Mouse (Mus musculus) intestine, embryonic 14.5 days (tissue): ENCODE data around the gene Apex1. TPM values are rescaled to one million over a fixed set of nuclear protein-coding genes. Genes with fewer than 3 reads are reported as not detected.

Source experiments
- ATAC-seq: fragments of 200-750 bp; cut with Nextera tagmentation; replicated peaks from 2 replicates; pipeline ENCODE4 v1.8.0; 2017; ENCODE audit warnings: low read depth, moderate number of reproducible peaks, moderate TSS enrichment, moderate library complexity; ENCODE audit not compliant: low FRiP score, low TSS enrichment
- DNase-seq: peaks from one replicate; pipeline ENCODE4 v3.0.0-alpha.2; 2018; ENCODE audit warnings: low spot score
- H3K27ac ChIP-seq: fragments of 300-500 bp; sonication (generic); 2 replicates; pipeline ENCODE4 v1.5.1; 2014; ENCODE audit warnings: low read depth, mild to moderate bottlenecking, control low read depth
- H3K27me3 ChIP-seq: fragments of 300-500 bp; sonication (generic); replicated peaks from 2 replicates; pipeline ENCODE4 v1.6.1; 2014; ENCODE audit warnings: low read length, control low read depth; ENCODE audit not compliant: control insufficient read depth, insufficient read depth
- H3K36me3 ChIP-seq: fragments of 300-500 bp; sonication (generic); 2 replicates; pipeline ENCODE4 v1.6.1; 2014; ENCODE audit warnings: low read length, control low read depth; ENCODE audit not compliant: control insufficient read depth, insufficient read depth
- H3K4me1 ChIP-seq: fragments of 300-500 bp; sonication (generic); replicated peaks from 2 replicates; pipeline ENCODE4 v1.6.1; 2014; ENCODE audit warnings: low read length, control low read depth, mixed read lengths; ENCODE audit not compliant: control insufficient read depth, insufficient read depth
- H3K4me2 ChIP-seq: fragments of 300-500 bp; sonication (generic); 2 replicates; pipeline ENCODE4 v1.6.1; 2014; ENCODE audit warnings: low read length
- H3K4me3 ChIP-seq: fragments of 300-500 bp; sonication (generic); 2 replicates; pipeline ENCODE4 v1.5.1; 2014; ENCODE audit warnings: low read depth, low read length, control low read depth, mixed read lengths
- H3K9ac ChIP-seq: fragments of 300-500 bp; sonication (generic); 2 replicates; pipeline ENCODE4 v1.6.1; 2014; ENCODE audit warnings: mild to moderate bottlenecking, low read length
- H3K9me3 ChIP-seq: fragments of 300-500 bp; sonication (generic); 2 replicates; pipeline ENCODE4 v1.6.1; 2016; ENCODE audit warnings: low read length, control low read depth; ENCODE audit not compliant: control insufficient read depth
- WGBS: fragments of 180-500 bp; shearing (Covaris S2); extraction: QIAGEN DNeasy Blood & Tissue Kit; methylation state at CpG from one replicate; pipeline ENCODE4 v1.1.7; 2014; 5-methylcytosine and 5-hydroxymethylcytosine counted together
- polyA plus RNA-seq: library from polyadenylated mRNA; unstranded; fragments of >200 nt; fragmentation: Nextera tagmentation; extraction: Ambion mirVana; gene quantifications from 2 replicates; pipeline ENCODE4 v1.2.1, GENCODE M21; 2014

Gene Apex1
- polyA plus RNA-seq: 291 and 302 TPM in 2 replicates

GRCm38 (mm10) chr14:50924281-50925064 is at the start of gene Apex1, which contains the start of gene Osgep:
Apex1 (plus strand) TSS chr14:50924968.
Osgep (minus strand) TSS chr14:50924893.
- peaks cover 43% of the 10 kb centered on the region for H3K36me3 ChIP-seq
- under 1% methylated on average over 57 of the region's 57 CpGs for WGBS
- ATAC-seq: peak; percentile 95
- H3K4me2 ChIP-seq: peak within 1 kb of the TSS; percentile 91
- H3K4me3 ChIP-seq: peak within 1 kb of the TSS; percentile 94
- H3K9me3 ChIP-seq: no peaks in the 10 kb centered on the region
- no peaks in the 10 kb centered on the region for H3K27me3 ChIP-seq
- peaks cover 6% of the 10 kb centered on the region for H3K4me1 ChIP-seq
- H3K9ac ChIP-seq: peak within 1 kb of the TSS; percentile 93
- peak; percentile 97 for DNase-seq
- peak within 1 kb of the TSS; percentile 96 for H3K27ac ChIP-seq

GRCm38 (mm10) chr14:50875175-50875574 is 49.6 kb upstream of the Apex1 start:
- DNase-seq: no peak
- no peaks in the 10 kb centered on the region for H3K9me3 ChIP-seq
- no peaks in the 10 kb centered on the region for H3K36me3 ChIP-seq
- H3K27me3 ChIP-seq: no peaks in the 10 kb centered on the region
- no peaks in the 10 kb centered on the region for H3K4me1 ChIP-seq
- 90% methylated on average over 3 of the region's 3 CpGs for WGBS
- no peak overlapping the region for H3K9ac ChIP-seq
- no peak overlapping the region for H3K27ac ChIP-seq
- no peak overlapping the region for H3K4me2 ChIP-seq
- no peak overlapping the region for H3K4me3 ChIP-seq
- ATAC-seq: no peak

GRCm38 (mm10) chr14:50875591-50876230 is 49.1 kb upstream of the Apex1 start:
- no peak overlapping the region for H3K9ac ChIP-seq
- ATAC-seq: no peak
- no peak overlapping the region for H3K4me3 ChIP-seq
- H3K27ac ChIP-seq: no peak overlapping the region
- no peaks in the 10 kb centered on the region for H3K4me1 ChIP-seq
- no peak for DNase-seq
- no peaks in the 10 kb centered on the region for H3K36me3 ChIP-seq
- no peak overlapping the region for H3K4me2 ChIP-seq
- WGBS: 80% methylated on average over 6 of the region's 6 CpGs
- H3K27me3 ChIP-seq: no peaks in the 10 kb centered on the region
- no peaks in the 10 kb centered on the region for H3K9me3 ChIP-seq

GRCm38 (mm10) chr14:50876236-50876950 is 48.4 kb upstream of the Apex1 start:
- H3K27me3 ChIP-seq: no peaks in the 10 kb centered on the region
- no peak overlapping the region for H3K4me3 ChIP-seq
- ATAC-seq (no peak), DNase-seq (no peak)
- H3K36me3 ChIP-seq: no peaks in the 10 kb centered on the region
- WGBS: 87% methylated on average over 6 of the region's 6 CpGs
- no peaks in the 10 kb centered on the region for H3K4me1 ChIP-seq
- H3K27ac ChIP-seq: no peak overlapping the region
- no peak overlapping the region for H3K9ac ChIP-seq
- H3K4me2 ChIP-seq: no peak overlapping the region
- H3K9me3 ChIP-seq: no peaks in the 10 kb centered on the region

- Histone ChIP-seq H3K27me3 (no peaks in the 10 kb centered on the region), H3K4me1 (0 out of 2 replicates have a peak, but pooled peaks cover 4% of the 10 kb centered on the region), H3K27ac (no peak overlapping the region), H3K36me3 (no peaks in the 10 kb centered on the region), H3K9ac (no peak overlapping the region), H3K4me2 (no peak overlapping the region), H3K4me3 (no peak overlapping the region), H3K9me3 (no peaks in the 10 kb centered on the region)
- ATAC-seq (no peak), DNase-seq (no peak)
- 89% methylated on average over 8 of the region's 8 CpGs for WGBS
These were observed 33.1 kb upstream of the Apex1 start for GRCm38 (mm10) chr14:50891621-50892020.

GRCm38 (mm10) chr14:50892091-50892490 is 32.7 kb upstream of the Apex1 start:
- Histone ChIP-seq H3K4me3 (no peak overlapping the region), H3K4me2 (no peak overlapping the region), H3K36me3 (no peaks in the 10 kb centered on the region), H3K27me3 (no peaks in the 10 kb centered on the region), H3K9me3 (no peaks in the 10 kb centered on the region), H3K27ac (no peak overlapping the region), H3K4me1 (0 out of 2 replicates have a peak, but pooled peaks cover 4% of the 10 kb centered on the region), H3K9ac (no peak overlapping the region)
- DNase-seq: no peak
- ATAC-seq: no peak
- WGBS: 87% methylated on average over 7 of the region's 7 CpGs

- no peak for ATAC-seq
- Histone ChIP-seq H3K4me3 (no peak overlapping the region), H3K36me3 (no peaks in the 10 kb centered on the region), H3K27ac (no peak overlapping the region), H3K9ac (no peak overlapping the region), H3K9me3 (no peaks in the 10 kb centered on the region), H3K4me1 (0 out of 2 replicates have a peak, but pooled peaks cover 4% of the 10 kb centered on the region), H3K27me3 (no peaks in the 10 kb centered on the region), H3K4me2 (no peak overlapping the region)
- no peak for DNase-seq
- 78% methylated on average over 22 of the region's 22 CpGs for WGBS
These were observed 32.0 kb upstream of the Apex1 start for GRCm38 (mm10) chr14:50892541-50893459.

- ATAC-seq: no peak
- H3K9me3 ChIP-seq: no peaks in the 10 kb centered on the region
- no peaks in the 10 kb centered on the region for H3K36me3 ChIP-seq
- no peak overlapping the region for H3K4me3 ChIP-seq
- no peak for DNase-seq
- H3K4me2 ChIP-seq: no peak overlapping the region
- 0 out of 2 replicates have a peak, but pooled peaks cover 4% of the 10 kb centered on the region for H3K4me1 ChIP-seq
- H3K27ac ChIP-seq: no peak overlapping the region
- no peak overlapping the region for H3K9ac ChIP-seq
- H3K27me3 ChIP-seq: no peaks in the 10 kb centered on the region
These were observed 29.4 kb upstream of the Apex1 start for GRCm38 (mm10) chr14:50895407-50895806.
